Mouse (Mus musculus): ENCODE results near the gene Rhoa.

DNA sequence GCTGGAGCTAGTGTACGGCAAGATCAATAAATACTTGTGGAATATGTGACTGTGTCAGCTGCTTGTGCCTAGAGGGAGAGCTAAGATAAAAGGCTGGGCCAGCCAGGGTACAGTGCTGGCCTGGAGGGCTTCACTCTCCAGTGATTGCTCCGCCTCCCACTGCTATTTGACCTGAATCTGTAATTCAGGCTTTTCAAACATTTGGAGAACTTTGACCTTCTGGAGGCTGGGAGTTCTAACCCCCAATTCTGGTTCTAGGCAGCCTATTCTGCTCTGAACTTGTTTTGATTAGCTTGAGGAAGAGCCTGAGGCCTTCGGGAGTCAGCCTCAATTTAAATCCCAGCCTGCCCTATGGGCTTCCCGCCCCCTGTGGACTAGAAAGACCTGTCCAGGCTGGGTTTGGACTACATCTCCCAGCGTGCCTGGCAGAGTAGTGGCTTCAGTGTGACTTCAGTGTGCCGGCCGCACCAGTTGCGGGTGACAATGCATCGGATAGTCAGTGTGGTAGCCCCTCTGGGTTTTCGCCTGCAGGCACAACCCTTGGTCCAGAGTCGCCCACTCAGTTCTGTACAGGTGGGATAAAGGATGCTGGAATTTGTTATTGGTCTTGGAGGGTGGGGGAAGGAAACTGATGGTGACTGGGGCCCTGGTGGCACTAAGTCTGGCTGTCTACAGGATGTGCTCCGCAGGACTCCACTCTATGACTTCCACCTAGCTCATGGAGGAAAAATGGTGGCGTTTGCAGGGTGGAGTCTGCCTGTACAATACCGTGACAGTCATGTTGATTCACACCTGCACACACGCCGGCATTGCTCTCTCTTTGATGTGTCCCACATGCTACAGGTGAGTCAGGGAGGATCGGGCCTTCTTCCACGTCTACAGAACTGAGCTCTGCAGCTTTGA lies 9.2 kb upstream of the Rhoa start, which contains the start of gene Amt:
- TF ChIP-seq CTCF (IDR thresholded peaks at IDR 0.05; ENCODE audit: low read depth, low read length) = no peak
- no peak for TF ChIP-seq GATA2 (IDR thresholded peaks at IDR 0.05; ENCODE audit: borderline replicate concordance, low read depth, low read length)
